Mouse (Mus musculus): Measurements from ENCODE around the gene Ficd.

Ficd gene

DNA sequence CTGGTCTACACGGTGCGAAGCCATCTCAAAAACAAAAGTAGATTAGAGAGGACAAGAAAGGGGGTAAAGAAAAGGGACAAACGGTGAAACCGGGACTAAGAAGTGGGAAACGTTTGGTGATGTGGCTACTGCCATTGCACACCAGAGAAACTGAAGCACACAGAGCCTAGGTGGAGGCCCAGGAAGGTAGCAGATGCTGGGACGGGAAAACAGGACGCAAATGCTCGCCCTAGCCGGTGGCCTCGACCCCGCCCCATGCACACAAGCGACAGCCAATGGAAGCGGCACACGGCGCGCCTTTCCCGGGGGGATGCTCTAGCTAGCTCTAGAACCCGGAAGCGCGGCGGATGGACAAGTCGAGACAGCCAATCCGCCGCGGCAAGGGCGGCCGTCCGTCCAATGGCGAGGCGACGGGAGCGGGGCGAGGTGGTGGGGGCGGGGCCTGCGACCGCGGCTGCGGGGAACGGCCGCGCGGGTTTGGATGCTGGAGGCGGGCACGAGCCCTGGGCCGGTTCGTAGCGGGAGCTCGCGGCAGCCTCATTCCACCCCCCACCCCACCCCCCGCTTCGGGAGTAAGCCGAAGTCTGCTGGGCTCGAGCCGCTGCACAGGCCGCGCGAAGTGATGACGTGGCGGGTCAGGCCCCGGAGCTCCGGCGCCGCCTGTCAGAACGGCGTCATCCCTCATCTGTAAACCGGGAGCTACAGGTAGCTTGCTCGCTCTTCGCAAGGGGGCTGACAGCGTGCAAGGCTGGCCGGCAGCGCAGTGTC lies at the start of gene Ficd:
Gene Ficd (plus strand): TSS at position 459 of the 768 bp plus-strand sequence.
- DNase-seq (ENCODE audit: low spot score) = peak; percentile 92

DNA sequence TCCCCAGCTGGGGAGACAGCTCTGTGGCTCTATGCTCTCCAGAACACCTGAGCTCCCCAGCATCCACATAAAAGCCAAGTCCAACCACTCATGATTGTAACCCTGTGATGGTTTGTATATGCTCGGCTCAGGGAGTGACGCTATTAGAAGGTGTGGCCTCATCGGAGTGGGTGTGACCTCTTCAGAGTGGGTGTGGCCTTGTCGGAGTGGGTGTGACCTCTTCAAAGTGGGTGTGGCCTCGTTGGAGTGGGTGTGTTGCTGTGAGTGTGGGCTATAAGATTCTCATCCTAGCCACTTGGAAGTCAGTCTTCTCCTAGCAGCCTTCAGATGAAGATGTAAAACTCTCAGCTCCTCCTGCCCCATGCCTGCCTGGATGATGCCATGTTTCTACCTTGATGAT lies 48.1 kb upstream of the Ficd start:
- no peak for DNase-seq (ENCODE audit: low spot score)

DNA sequence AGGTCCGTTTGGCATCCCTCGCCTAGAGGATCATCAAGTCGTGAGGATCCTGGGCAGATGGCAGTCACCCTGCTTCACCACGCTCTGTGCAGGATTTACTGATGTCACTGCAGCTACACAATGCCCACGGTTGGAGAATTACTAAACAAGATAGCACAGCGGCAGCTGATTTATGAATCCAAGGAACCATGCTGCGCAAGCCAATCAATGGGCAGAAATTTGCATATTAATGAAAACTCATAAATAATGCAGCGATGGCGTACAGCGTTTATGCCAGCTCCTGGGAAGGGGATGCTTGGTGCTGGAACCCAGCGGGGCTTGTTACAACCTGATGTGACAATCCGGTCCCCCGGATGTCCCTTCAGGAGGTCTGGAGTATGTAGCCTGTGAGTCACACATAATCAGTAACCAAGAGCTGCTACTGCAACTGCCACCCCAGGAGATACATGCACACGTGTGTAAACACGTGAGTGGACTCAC lies 45.5 kb upstream of the Ficd start:
- DNase-seq (ENCODE audit: low spot score) = no peak

DNA sequence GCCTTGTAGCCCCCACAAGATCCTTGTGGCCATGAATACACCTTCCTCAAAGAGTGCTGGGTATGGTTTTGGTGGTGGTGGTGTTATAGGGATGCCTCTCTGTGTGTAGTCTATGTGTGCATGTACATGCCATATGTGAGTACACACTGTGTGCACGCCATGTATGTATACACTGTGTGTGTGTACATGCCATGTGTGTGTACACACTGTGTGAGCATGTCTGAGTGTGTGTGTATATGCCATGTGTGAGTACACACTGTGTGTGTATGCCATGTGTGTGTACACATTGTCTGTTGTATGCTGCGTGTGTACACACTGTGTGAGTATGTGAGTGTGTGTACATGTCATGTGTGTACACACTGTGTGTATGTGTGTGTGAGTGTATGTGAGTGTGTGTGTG lies 44.7 kb upstream of the Ficd start:
- DNase-seq (ENCODE audit: low spot score) = no peak

DNA sequence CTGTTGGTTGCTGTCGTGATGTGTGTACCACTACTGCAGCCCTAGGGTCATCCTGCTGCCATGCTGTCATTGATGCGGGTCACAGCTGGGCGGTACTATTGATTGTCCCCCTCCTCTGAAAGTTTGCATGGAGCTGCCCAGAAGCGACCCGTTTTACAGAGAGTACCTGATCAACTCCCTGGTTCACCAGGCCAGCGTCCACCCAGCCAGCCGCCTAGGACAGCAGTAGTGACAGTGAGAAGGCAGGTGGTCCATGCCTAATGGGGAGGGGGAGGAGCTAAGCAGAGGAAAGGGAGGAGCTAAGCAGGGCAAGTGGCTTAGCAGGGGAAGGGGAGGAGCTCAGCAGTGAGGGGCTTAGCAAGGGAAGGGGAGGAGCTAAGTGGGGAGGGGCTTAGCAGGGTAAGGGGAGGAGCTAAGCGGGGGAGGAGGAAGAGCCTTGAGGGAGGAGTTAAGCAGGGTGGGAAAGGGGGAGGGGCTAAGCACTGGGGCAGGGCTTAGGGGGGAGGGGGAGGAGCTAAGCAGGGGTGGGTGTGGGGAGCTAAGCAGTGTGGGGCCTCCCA lies 42.3 kb upstream of the Ficd start:
- no peak for DNase-seq (ENCODE audit: low spot score)

DNA sequence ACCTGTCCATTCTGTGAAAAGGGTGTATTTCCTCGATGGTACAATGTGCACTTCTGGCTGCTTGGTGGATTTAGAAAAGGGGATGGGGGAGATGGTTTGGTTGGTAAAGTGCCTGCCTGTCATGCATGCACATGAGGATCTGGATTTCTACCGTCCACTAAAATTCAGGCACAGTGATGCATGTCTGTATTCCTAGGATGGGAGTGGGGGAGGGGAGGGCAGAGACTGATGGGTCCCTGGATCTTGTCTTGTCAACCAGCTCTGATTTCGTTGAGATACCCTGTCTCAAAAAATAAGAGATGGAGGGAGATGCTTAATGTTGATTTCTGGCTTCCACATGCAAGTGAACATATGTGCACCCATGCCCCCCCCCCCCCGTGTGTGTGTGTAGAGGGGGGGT lies 41.6 kb upstream of the Ficd start:
- no peak for DNase-seq (ENCODE audit: low spot score)

DNA sequence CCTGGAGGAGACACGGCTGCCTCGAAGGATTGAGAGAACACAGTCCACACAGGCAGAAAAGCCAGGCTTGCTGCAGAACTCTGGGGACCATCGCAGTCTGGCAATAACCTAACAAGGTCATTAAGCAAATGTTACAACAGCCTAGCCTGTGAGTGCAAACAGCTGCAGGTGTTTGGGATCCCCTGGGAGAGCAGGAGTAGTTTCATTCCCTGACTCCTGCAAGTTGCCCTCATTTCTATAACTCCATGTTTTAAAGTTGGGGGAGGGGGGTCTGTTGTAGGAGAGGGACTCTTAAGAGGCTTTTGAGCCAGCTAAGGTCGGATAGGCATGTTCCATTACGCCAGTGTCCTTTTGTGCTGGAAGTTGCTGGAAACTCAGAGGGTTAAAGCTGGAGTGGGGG lies 41.2 kb upstream of the Ficd start:
- DNase-seq (ENCODE audit: low spot score) = no peak

DNA sequence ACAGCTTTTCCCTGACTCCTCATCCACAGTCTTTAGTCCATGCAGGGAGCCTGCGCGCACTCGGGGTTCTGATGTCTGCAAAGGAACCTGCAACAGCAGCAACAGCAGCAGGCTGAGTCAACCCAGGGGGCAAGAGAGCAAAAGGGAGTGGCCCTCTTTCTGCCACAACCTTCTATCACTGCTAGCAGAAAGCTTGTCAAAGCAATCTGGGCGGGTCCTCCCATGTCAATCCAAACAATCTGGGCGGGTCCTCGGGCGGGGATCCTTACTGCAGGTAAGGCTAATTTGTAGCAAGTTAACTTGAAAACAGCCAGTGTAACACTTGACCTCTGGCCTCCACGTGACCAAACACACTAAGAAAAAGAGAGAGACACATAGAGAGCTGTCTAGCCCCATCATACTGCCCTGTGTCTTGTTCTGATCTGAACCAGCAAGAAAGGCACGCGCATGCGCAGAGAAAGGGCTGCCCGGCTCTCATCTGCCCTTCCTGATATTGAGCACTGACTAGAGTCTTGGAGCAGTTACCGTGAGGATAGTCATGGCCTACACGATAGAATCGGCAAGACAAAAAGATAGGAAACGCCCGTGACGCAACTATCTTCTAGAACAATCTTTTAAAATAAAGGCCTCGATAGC lies 35.1 kb upstream of the Ficd start:
- no peak for DNase-seq (ENCODE audit: low spot score)

DNA sequence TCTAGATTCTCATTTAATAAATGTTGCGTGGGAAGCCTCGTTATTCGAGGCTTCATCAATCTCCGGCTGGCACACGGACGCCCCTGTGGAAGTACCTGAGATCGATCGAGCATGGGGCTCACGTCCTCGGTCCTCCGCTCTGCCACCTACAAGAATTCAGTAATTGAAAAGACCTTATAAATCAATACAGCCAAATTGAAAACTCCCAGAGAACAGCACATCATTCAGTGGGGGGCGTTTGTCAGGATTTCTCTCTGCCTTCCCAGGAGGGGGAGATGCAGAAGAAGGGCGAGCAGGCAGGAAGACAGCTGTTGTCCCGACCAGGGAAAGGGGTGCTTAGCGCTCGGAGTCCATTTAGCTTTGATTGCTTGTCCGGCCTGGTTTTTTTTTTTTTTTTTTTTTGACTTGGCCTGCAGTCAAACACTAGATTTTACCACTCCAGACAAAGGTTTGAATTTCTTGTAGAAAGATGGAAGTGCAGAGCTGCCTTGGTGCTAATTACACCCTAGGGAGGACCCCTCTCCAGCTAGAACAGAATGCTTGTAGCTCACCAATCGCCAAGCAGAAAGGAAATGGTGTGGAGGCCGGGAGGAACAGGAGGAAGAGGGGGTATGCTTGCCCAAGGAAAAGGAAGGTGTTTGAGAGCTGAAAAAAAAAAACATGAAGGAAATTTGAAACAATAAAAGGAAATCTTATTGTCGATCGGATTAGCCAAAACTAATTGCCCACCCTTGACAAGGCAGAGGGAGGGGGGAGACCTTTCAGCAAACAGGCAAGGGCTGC lies 31.6 kb upstream of the Ficd start:
- DNase-seq (ENCODE audit: low spot score) = no peak

DNA sequence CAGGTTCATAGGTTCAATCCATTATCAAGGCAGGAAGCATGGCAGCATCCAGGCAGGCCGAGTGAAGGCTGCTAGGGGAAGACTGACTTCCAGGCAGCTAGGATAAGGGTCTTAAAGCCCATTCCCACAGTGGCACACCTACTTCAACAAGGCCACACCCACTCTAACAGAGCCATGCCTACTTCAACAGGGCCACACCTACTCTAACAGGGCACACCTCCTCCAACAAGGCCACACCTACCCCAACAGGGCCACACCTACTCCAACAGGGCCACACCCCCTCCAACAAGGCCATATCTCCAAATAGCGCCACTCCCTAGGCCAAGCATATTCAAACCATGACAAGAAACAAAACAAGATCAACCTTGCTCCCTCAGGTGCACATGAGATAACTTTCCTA lies 22.7 kb upstream of the Ficd start:
- no peak for DNase-seq (ENCODE audit: low spot score)

DNA sequence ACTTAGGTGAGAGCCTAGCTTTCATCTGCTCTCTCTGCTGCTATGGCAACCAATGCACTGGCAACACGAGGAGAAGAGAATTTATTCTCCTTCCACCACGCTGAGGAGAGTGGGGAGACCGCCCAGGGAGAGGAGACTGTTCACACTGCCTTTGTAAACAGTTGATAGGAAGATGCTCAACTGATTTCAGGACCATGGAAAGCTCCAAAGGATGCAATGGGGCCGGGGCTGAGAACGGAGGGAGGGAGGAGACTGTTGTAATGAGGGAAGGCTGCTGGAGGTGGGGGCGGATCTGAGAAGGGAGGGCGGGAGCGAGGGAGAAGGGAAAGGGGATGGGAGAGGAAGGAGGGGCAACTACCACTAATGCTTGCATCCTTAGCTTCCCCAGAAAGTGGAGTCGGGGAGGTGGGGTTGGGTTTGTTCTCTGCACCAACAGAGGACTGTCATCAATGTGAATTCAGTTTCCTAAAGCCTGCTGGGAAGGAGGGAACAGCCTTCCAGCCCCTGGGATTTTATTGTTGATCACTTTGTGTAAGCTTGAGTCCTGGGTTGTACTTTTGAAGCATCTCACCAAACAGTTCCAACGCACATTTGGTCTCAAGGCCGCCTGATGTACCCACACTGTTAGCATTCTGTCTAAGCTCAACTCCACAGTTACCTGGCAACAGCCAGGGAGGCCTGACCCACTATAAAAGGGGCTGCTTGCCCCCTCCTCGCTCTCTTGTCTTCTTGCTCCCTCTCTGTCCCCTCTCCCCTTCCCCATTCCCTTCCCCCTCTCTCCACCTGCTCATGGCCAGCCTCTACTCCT lies 18.8 kb upstream of the Ficd start:
- peak; percentile 19 for DNase-seq (ENCODE audit: low spot score)

DNA sequence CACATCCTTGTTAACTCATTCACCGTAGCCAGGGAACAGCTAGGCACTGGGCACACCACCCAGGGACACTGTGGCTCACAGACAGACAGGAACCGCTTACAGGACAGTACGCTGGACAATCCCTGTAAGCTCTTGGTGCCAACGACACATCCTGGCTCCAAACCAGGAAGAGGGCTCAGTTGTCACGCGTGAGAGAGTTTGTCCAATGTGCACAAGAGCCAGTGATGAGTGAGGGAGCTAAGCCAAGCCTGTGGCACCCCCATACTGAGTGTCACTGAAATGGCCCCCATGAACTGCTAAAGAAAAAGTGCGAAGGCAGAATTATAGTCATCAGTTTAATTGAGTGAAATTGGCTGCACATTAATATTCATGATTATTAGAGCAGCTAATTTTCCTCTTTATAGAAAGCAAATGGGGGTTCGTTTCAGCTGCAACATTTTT lies 16.4 kb upstream of the Ficd start:
- DNase-seq (ENCODE audit: low spot score) = no peak

DNA sequence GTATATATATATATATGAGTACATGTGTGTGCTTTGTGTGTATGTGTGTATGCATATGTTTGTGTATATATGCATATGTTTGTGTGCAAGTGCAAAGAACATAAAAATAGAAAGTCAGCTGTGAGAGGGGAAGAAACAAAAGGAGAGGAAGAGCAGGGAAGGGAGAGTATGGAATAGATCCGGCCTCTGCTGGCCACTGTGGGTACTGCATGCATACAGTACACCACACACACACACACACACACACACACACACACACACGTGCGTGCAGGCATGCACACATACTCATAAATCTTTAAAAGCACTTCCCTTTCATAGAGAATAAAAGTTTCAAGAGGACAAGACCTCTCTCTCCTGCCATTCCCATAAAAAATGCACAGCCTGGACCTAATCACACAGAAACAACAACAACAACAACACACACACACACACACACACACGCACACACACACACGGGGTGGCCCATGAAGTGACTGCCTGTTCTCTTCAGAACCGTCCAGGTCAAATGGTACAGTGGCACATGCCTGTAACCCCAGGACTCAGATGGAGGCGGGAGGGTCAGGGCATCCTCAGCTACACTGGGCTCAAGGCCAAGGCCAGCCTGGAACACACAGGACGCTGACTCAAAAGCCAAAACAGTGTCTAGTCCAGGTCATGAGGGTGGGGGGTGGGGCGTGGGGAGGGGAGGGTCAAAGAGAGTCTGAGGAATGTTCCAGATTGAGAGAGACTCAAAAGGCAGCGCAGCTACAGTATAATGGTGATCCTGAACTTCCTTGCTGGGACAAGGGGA lies 13.2 kb upstream of the Ficd start:
- DNase-seq (ENCODE audit: low spot score) = no peak

DNA sequence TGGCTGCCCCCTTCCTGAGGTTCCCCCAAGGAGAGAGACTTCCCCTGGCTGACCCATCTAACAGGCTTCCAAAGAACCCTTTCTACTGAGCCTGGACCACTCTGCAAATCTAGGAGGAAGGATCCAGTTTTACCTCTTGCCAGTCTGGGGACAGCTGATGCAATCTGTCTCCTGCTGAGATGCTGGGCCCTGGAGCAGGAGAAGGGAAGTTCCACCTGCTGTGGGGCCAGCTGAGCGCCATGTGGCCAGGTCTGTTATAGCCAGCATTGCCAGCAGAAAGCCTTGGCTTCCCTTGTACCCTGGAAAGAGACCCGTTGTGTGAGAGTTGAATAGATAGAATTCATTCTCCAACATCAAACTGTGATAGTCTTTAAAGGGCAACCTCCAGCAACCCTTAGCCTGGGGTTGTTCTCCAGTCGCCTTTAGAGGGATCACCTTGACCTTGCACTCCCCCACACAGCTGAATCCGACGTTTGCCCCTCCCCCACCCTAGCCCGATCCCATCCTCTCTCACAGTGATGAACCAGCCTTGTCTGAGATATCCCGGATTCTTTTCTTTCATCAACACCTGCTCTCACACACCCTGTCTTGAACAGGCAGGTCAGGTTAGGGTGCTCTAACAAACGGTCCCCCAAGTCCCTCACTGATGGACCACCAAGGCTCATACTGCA lies 11.9 kb upstream of the Ficd start:
- DNase-seq (ENCODE audit: low spot score) = no peak

DNA sequence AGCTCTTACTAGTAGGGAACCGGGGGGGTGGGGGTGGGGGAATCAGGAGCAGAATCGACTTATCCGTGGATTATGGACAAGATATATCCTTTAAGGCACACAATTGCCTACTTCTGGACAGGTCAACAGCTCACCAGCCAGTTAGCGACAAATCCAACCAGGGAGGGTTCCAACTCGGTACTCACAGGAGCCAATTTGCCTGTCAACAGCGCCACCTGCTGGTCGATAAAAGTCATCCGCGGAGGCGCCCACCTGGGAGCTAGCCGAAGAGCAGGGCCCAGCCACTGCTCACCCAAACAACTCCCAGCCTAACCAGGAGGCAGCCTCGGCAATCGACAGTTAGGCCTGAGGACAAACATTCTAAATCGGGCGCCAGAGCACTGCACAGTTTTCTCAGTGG lies 11.2 kb upstream of the Ficd start, which contains the start of gene 1700069L16Rik:
Gene 1700069L16Rik (minus strand): TSS at position 327 of the 400 bp plus-strand sequence.
- peak; percentile 75 for DNase-seq (ENCODE audit: low spot score)

DNA sequence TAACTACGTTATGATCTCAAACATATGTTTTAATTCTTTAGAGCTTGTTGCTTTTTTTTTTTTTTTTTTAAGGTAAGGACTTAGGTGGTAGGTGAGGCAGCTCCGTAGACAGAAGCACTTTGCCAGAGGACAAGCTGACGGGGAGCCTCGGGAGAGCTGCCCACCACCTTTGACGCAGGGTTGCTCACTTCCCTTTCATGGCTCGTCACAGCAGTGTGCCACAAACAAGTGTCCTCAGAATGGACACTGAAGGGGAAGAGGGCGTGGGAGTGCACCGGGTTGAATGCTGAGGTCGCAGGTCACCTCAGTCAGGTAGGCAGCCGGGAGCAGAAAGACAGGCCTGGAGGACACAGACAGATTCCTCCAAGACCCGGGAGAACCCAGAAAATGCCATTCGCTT lies 10.2 kb upstream of the Ficd start:
- no peak for DNase-seq (ENCODE audit: low spot score)

DNA sequence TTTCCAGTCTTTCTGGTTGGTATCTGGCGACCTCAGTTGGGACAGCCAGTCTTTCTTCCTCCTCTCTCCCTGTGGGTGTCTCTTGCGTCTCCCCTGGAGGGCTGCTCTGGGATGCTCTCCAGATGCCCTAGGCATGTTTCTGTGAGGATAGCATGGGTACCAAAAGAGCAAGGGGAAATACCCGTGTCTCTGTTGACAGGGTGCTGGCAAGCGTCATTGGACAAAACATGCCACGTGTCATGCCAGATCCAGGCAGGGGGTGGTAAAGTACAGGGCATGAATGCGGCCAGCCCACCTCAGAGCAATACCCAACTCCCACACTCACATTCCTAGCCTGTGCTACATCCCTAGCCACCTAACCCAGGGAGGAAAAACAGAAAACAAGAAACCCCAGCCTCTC lies 9.0 kb upstream of the Ficd start:
- no peak for DNase-seq (ENCODE audit: low spot score)

DNA sequence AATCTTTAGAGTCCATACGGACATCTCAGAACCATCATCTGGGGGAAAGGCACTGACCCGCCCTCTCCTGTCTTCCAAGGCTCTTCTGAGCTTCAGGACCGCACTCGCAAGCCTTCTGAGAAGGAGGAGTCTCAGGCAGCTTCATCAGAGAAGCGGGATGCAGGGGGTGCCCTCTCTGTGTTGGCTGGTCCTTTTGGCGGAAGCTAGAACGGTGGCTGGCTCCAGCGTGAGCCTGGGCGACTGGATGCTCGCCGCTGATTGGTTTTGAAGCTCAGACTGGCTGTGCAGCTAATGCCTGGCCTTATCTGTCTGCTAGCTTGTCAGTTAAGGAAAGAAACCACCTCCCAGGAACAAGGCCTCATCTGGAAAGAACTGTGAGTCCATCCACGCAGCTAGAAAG lies 8.4 kb upstream of the Ficd start:
- DNase-seq (ENCODE audit: low spot score) = no peak

DNA sequence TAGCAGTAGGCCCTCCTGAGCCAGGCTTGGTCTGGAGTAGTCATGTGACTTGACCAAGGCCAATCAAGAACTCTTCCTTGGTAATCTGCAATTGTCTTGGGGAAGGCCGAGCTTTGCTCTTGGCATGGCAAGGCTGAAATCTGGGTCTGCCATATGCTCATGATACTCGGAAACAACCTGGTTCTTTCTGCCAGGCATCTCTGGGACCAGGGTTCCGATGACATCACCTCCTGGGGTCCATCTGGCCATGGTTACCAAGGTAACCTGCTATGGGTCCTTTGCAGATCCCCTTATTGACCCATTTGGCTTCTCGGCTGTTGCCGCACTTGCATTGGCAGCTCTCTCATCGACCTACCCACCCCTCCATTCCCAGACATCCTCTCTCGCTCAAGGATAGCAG lies 7.6 kb upstream of the Ficd start:
- DNase-seq (ENCODE audit: low spot score) = no peak

DNA sequence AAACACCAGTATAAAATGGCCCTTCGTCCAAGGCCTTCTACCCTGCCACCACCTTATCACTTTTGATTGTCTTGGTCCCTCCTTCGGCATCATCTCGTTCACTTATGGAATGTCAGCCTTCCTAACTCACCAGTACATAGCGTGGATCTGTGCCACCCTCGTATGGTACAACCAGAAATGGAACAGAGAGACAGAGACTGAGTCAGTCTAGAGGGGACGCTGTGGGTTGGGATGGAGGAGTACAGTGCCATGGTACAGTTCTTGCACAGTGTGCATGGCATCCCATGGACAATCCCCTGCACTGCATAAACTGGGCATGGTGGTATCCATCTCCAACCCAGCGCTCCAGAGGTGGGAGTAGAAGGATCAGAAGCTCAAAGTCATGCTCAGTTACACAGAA lies 6.9 kb upstream of the Ficd start:
- no peak for DNase-seq (ENCODE audit: low spot score)

Data from ovary, postnatal 36 days (tissue).